Mouse (Mus musculus) ES-Bruce4 (cell line): Measurements from ENCODE around the gene Slc39a10.

Source experiments
- CTCF ChIP-seq: IDR thresholded peaks from one replicate; pipeline ENCODE4 v1.8.1; 2011; ENCODE audit warnings: low read depth, low read length
- EP300 ChIP-seq: IDR thresholded peaks from 2 replicates; pipeline ENCODE4 v1.6.1; 2011; ENCODE audit warnings: low read depth, low read length; ENCODE audit not compliant: insufficient read depth
- POLR2A ChIP-seq: IDR thresholded peaks from one replicate; pipeline ENCODE4 v1.8.1; 2011; ENCODE audit warnings: low read length; ENCODE audit not compliant: insufficient read depth

GRCm38 (mm10) chr1:46817934-46818333 lies 74.7 kb downstream of the Slc39a10 start:
- no peak for TF ChIP-seq POLR2A
- TF ChIP-seq CTCF: no peak
- TF ChIP-seq EP300: no peak
